Mouse (Mus musculus): ENCODE data around the gene Pold1. TPM values are rescaled to one million over a fixed set of nuclear protein-coding genes. Genes with fewer than 3 reads are reported as not detected.

The Pold1 gene
- polyA plus RNA-seq, 1 experiment: 81.9 TPM

DNA sequence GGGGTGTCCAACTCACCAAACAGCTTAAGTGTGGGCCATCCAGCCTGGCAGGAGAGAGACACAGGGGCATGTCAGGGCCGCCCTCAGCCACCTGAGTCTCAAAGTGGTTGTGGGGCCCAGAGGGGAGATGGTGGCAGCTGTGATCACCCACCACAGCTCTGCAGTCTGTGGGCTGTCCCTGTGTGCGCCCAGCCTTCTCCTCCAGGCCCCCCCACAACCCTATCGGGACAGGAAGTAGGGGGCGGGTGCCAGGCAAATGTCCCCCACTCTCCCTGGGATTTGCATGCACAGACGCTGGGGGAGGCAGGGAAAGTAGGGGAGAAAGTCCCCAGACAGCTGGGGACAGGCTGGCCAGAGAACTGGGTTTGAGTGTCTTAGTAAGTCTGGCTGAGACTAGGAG, 17.4 kb downstream of the Pold1 start:
- peaks cover 17% of the 10 kb centered on the region for H3K4me1 ChIP-seq (ENCODE audit: control insufficient read depth, insufficient read depth, low read length)
- TF ChIP-seq CTCF (IDR thresholded peaks at IDR 0.05; ENCODE audit: low read depth, low read length) (no peak), EP300 (IDR thresholded peaks at IDR 0.05; ENCODE audit: insufficient read depth, low read depth, low read length) (no peak), POLR2A (IDR thresholded peaks at IDR 0.05; ENCODE audit: insufficient read depth, low read length) (no peak)
- no peak overlapping the region for H3K27ac ChIP-seq (ENCODE audit: insufficient read depth, low read length)
- H3K4me3 ChIP-seq (ENCODE audit: low read depth, low read length): no peak overlapping the region
- H3K9me3 ChIP-seq (replicated peaks; ENCODE audit: control insufficient read depth, insufficient read depth, low read length, poor library complexity, severe bottlenecking): no peaks in the 10 kb centered on the region
- H3K36me3 ChIP-seq (ENCODE audit: control insufficient read depth, insufficient read depth, low read length, poor library complexity, severe bottlenecking): 0 out of 2 replicates have a peak, but pooled peaks cover 6% of the 10 kb centered on the region
- no peak overlapping the region for H3K9ac ChIP-seq (ENCODE audit: low read depth, poor library complexity, severe bottlenecking)
- H3K27me3 ChIP-seq (ENCODE audit: control insufficient read depth, insufficient read depth, low read length, poor library complexity, severe bottlenecking): no peaks in the 10 kb centered on the region

DNA sequence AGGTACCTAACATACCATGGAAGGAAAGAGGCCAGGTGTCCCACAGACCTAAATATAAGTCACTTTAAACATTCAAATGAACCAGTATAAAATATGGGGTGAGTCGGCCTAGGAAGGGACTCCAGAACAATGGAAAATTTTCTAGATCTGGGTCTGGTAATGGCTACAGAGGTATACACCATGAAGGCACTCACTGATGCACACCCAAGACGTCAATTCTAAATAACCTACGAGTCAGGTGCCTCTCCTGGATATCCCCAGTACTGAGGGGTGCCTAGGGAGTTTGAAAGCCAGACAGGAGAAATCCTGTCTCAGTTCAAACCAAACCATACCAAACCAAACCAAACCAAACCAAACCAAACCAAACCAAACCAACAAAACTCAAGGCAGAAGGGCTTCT, 18.1 kb downstream of the Pold1 start:
- Histone ChIP-seq H3K4me3 (ENCODE audit: low read depth, low read length) (no peak overlapping the region), H3K27ac (ENCODE audit: insufficient read depth, low read length) (no peak overlapping the region)

DNA sequence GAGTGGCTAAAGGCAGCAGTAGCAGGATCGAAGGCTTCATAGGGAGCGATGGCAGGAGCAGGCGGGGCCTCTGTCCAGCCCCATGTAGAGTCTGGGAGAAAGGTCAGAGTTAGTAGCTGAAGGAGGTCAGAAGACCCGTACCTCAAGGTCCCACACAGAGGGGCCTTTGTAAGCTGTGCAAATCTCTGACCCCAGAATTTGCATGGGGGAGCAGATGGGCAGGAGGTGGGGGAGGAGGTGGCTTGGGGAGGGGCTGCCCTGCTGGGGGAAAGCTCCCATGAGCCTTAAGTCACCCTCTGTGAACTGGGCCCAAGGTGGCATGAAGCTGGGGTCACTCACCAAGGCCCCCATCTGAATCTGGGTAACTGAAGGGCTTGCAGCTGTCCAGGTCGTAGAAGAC, 19.1 kb downstream of the Pold1 start:
- Histone ChIP-seq H3K4me1 (ENCODE audit: control insufficient read depth, insufficient read depth, low read length) (peaks cover 13% of the 10 kb centered on the region), H3K27ac (ENCODE audit: insufficient read depth, low read length) (no peak overlapping the region), H3K9me3 (replicated peaks; ENCODE audit: control insufficient read depth, insufficient read depth, low read length, poor library complexity, severe bottlenecking) (no peaks in the 10 kb centered on the region), H3K36me3 (ENCODE audit: control insufficient read depth, insufficient read depth, low read length, poor library complexity, severe bottlenecking) (no peaks in the 10 kb centered on the region), H3K27me3 (ENCODE audit: control insufficient read depth, insufficient read depth, low read length, poor library complexity, severe bottlenecking) (no peaks in the 10 kb centered on the region), H3K9ac (ENCODE audit: low read depth, poor library complexity, severe bottlenecking) (no peak overlapping the region), H3K4me3 (ENCODE audit: low read depth, low read length) (no peak overlapping the region)
- TF ChIP-seq EP300 (IDR thresholded peaks at IDR 0.05; ENCODE audit: insufficient read depth, low read depth, low read length) (no peak), CTCF (IDR thresholded peaks at IDR 0.05; ENCODE audit: low read depth, low read length) (no peak), POLR2A (IDR thresholded peaks at IDR 0.05; ENCODE audit: insufficient read depth, low read length) (no peak)

More for the DNA sequence above, 18.1 kb downstream of the Pold1 start:
- peaks cover 17% of the 10 kb centered on the region for H3K4me1 ChIP-seq (ENCODE audit: control insufficient read depth, insufficient read depth, low read length)
- H3K9me3 ChIP-seq (replicated peaks; ENCODE audit: control insufficient read depth, insufficient read depth, low read length, poor library complexity, severe bottlenecking): no peaks in the 10 kb centered on the region
- no peak for TF ChIP-seq CTCF (IDR thresholded peaks at IDR 0.05; ENCODE audit: low read depth, low read length)
- TF ChIP-seq POLR2A (IDR thresholded peaks at IDR 0.05; ENCODE audit: insufficient read depth, low read length): no peak
- TF ChIP-seq EP300 (IDR thresholded peaks at IDR 0.05; ENCODE audit: insufficient read depth, low read depth, low read length): no peak
- H3K9ac ChIP-seq (ENCODE audit: low read depth, poor library complexity, severe bottlenecking): no peak overlapping the region
- no peaks in the 10 kb centered on the region for H3K27me3 ChIP-seq (ENCODE audit: control insufficient read depth, insufficient read depth, low read length, poor library complexity, severe bottlenecking)
- 0 out of 2 replicates have a peak, but pooled peaks cover 3% of the 10 kb centered on the region for H3K36me3 ChIP-seq (ENCODE audit: control insufficient read depth, insufficient read depth, low read length, poor library complexity, severe bottlenecking)

DNA sequence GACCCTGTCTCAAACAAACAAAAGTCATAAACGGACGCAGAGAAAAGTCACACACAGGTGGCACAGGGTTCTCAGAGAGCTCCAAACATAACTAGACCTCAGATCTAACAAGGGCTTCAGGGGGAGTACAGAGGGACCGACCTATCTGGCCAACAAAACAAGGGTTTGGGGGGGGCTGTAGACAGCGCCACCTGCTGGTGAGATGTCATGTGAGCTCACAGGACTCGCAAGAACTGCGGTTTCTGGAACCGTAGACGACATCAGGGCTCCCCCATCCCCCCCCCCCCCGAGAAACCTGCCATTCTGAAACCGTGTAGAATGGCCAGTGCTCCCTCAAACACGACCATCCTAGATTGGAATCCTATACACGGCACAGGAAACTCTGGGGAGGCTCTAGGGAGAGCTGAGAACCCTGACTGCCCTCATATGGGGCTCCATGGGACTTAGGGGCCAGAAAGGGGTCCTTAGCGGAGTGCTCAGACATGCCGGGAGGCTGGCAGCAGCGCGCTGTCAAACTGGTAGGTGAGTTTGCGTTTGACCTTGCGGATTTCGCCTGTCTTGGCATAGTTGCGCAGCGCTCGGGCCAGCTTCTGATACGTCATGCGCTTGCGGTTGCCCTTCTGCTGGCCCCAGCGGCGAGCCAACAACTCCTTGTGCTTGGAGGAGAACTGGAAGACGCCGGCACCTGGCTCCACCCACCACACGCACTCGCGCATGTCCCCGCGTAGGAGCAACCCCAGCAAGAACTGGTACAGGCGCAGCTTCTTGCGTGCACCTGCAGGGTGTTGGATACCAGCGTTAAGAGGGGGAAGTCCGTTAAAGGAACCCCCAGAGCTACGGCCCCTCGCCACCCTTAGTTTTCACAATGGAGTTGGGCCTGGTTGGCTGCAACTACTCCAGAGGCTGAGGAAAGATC, 20.9 kb downstream of the Pold1 start:
- peaks cover 9% of the 10 kb centered on the region for H3K4me1 ChIP-seq (ENCODE audit: control insufficient read depth, insufficient read depth, low read length)
- H3K9ac ChIP-seq (ENCODE audit: low read depth, poor library complexity, severe bottlenecking): peak overlapping the region; percentile 29; the same call in 1 of the 2 replicates
- TF ChIP-seq POLR2A (IDR thresholded peaks at IDR 0.05; ENCODE audit: insufficient read depth, low read length): no peak
- peak; percentile 85 for TF ChIP-seq CTCF (IDR thresholded peaks at IDR 0.05; ENCODE audit: low read depth, low read length)
- H3K4me3 ChIP-seq (ENCODE audit: low read depth, low read length): peak overlapping the region; percentile 73
- no peaks in the 10 kb centered on the region for H3K9me3 ChIP-seq (replicated peaks; ENCODE audit: control insufficient read depth, insufficient read depth, low read length, poor library complexity, severe bottlenecking)
- H3K36me3 ChIP-seq (ENCODE audit: control insufficient read depth, insufficient read depth, low read length, poor library complexity, severe bottlenecking): no peaks in the 10 kb centered on the region
- no peaks in the 10 kb centered on the region for H3K27me3 ChIP-seq (ENCODE audit: control insufficient read depth, insufficient read depth, low read length, poor library complexity, severe bottlenecking)
- H3K27ac ChIP-seq (ENCODE audit: insufficient read depth, low read length): no peak overlapping the region

DNA sequence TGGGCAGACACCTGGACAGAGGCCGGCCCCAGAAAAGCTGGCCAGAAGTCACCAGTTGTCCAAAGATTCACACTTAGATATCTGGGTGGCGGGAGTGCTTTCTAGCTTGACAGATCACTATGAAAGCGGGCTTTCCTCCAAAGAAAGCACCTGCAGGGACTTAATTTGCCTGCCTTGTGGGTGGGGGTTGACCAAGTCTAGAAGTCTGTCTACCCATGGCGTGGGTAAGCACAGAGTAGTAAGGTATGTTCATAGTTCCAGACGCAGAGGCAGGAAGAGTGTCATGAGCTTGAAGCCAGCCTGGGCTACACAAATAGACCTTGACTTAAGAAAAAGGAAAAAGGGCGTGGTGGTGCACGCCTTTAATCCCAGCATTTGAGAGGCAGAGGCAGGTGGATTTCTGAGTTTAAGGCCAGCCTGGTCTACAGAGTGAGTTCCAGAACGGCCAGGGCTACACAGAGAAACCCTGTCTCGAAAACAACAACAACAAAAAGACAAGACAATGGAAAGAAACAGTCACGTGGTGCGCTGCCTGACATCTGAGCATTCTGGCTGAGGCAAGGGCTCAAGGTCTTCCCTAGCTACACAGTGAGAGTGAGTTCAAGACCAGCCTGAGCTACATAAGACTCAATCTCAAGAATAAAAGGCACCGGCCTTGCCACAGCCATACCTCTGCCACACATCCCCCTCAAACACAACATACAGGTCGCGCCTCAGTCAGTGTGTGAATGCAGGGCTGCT, 22.1 kb downstream of the Pold1 start:
- H3K4me1 ChIP-seq (ENCODE audit: control insufficient read depth, insufficient read depth, low read length): peaks cover 9% of the 10 kb centered on the region
- TF ChIP-seq CTCF (IDR thresholded peaks at IDR 0.05; ENCODE audit: low read depth, low read length) (no peak), POLR2A (IDR thresholded peaks at IDR 0.05; ENCODE audit: insufficient read depth, low read length) (no peak), EP300 (IDR thresholded peaks at IDR 0.05; ENCODE audit: insufficient read depth, low read depth, low read length) (no peak)
- no peaks in the 10 kb centered on the region for H3K36me3 ChIP-seq (ENCODE audit: control insufficient read depth, insufficient read depth, low read length, poor library complexity, severe bottlenecking)
- no peaks in the 10 kb centered on the region for H3K9me3 ChIP-seq (replicated peaks; ENCODE audit: control insufficient read depth, insufficient read depth, low read length, poor library complexity, severe bottlenecking)
- H3K27ac ChIP-seq (ENCODE audit: insufficient read depth, low read length): peak overlapping the region; percentile 31; the same call in 1 of the 2 replicates
- H3K27me3 ChIP-seq (ENCODE audit: control insufficient read depth, insufficient read depth, low read length, poor library complexity, severe bottlenecking): no peaks in the 10 kb centered on the region
- H3K4me3 ChIP-seq (ENCODE audit: low read depth, low read length): no peak overlapping the region
- no peak overlapping the region for H3K9ac ChIP-seq (ENCODE audit: low read depth, poor library complexity, severe bottlenecking)

Data from ES-Bruce4 (cell line).